In the genomic region with DNA sequence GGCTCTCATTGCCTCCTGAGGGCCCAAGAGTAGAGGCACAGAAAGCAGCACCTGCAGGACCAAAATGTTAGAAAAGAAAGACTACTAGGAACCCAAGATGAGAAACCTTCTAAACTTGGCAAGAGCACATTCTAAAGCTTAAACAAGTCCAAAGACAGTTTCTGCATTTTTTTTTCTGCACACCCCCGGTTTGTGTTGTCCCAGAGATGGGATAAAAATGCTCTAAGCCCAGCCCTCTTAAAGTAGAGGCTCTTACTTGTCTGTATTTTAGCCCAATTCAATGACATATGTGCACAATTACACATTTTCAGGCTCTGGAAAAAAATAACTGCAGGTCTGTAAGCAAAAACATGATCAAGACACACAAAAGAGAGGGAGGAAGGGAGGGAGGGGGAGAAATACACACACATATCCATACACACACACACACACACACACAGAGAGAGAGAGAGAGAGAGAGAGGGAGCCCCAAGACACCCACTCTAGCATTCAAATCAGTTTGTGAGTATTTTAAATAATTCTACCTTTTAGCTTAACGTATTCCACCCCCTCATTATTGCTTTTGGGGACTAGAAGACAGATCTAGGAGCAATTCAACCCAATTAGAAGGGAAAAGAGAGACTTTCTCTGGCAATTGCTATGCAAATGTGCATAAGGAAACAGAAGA, we compare ENCODE assay signal across 26 mouse cellular contexts.
DNase-seq lines count a peak whose midpoint lies in the region; ATAC-seq and TF ChIP-seq lines count a peak whose summit lies in the region.
"Had no signal": no experiment of that assay in that cellular context is flagged by ENCODE, and none has a peak within 500 bp of the region (broad histone marks: within the 10 kb centered on the region; RNA-seq: fewer than 3 reads in every experiment).

No protein-coding gene starts in this region.

- no peaks in the 10 kb centered on the region for H3K9me3 ChIP-seq in forebrain, embryonic 14.5 days (replicated peaks; ENCODE audit: control insufficient read depth, low read length)
- no peaks in the 10 kb centered on the region for H3K9me3 ChIP-seq in forebrain, embryonic 11.5 days (ENCODE audit: control insufficient read depth, low read length)
- H3K9me3 ChIP-seq in midbrain, postnatal 0 days (ENCODE audit: low read length), result no peaks in the 10 kb centered on the region
- no peaks in the 10 kb centered on the region for H3K9me3 ChIP-seq in midbrain, embryonic 14.5 days (ENCODE audit: control insufficient read depth, low read length)
- H3K9me3 ChIP-seq in heart, embryonic 11.5 days (replicated peaks; ENCODE audit: control insufficient read depth, low read length), result no peaks in the 10 kb centered on the region
- H3K9me3 ChIP-seq: heart, embryonic 15.5 days; hindbrain, embryonic 13.5 days; midbrain, embryonic 12.5 days; stomach, embryonic 15.5 days had no signal

- TF ChIP-seq CTCF in left cerebral cortex, adult 2 months (IDR thresholded peaks at IDR 0.05), result no peak
- no peak for TF ChIP-seq CTCF in midbrain, postnatal 0 days (IDR thresholded peaks at IDR 0.05)

- intact Hi-C loops in left cerebral cortex, adult 2 months (cut with DNase I), result no loop called here

- H3K4me1 ChIP-seq in forebrain, embryonic 14.5 days (ENCODE audit: control insufficient read depth, insufficient read depth, low read length), result no peaks in the 10 kb centered on the region
- no peaks in the 10 kb centered on the region for H3K4me1 ChIP-seq in forebrain, embryonic 11.5 days (replicated peaks; ENCODE audit: control insufficient read depth, insufficient read depth, low read length)
- no peaks in the 10 kb centered on the region for H3K4me1 ChIP-seq in midbrain, postnatal 0 days (ENCODE audit: insufficient read depth, low read length)
- no peaks in the 10 kb centered on the region for H3K4me1 ChIP-seq in midbrain, embryonic 14.5 days (ENCODE audit: control insufficient read depth, insufficient read depth, low read length)
- H3K4me1 ChIP-seq in heart, embryonic 11.5 days (ENCODE audit: control insufficient read depth, insufficient read depth, low read length), result no peaks in the 10 kb centered on the region
- H3K4me1 ChIP-seq: heart, embryonic 15.5 days; hindbrain, embryonic 13.5 days; midbrain, embryonic 12.5 days; stomach, embryonic 15.5 days had no signal

- H3K4me2 ChIP-seq in forebrain, embryonic 14.5 days (ENCODE audit: low read length), result no peak overlapping the region
- no peak overlapping the region for H3K4me2 ChIP-seq in forebrain, embryonic 11.5 days (ENCODE audit: low read depth, low read length, severe bottlenecking)
- H3K4me2 ChIP-seq in midbrain, postnatal 0 days (ENCODE audit: low read depth, low read length, poor library complexity, severe bottlenecking), result no peak overlapping the region
- no peak overlapping the region for H3K4me2 ChIP-seq in midbrain, embryonic 14.5 days (ENCODE audit: low read length)
- no peak overlapping the region for H3K4me2 ChIP-seq in heart, embryonic 11.5 days
- H3K4me2 ChIP-seq: heart, embryonic 15.5 days; hindbrain, embryonic 13.5 days; midbrain, embryonic 12.5 days; stomach, embryonic 15.5 days had no signal

- H3K27ac ChIP-seq in forebrain, embryonic 14.5 days (ENCODE audit: low read depth, low read length), result no peak overlapping the region
- no peak overlapping the region for H3K27ac ChIP-seq in forebrain, embryonic 11.5 days (ENCODE audit: low read depth, low read length)
- no peak overlapping the region for H3K27ac ChIP-seq in left cerebral cortex, adult 2 months
- H3K27ac ChIP-seq in midbrain, postnatal 0 days (ENCODE audit: low read depth, low read length), result no peak overlapping the region
- no peak overlapping the region for H3K27ac ChIP-seq in midbrain, embryonic 14.5 days (replicated peaks; ENCODE audit: low read depth, low read length)
- H3K27ac ChIP-seq in heart, embryonic 11.5 days (ENCODE audit: low read depth, low read length), result no peak overlapping the region
- H3K27ac ChIP-seq: heart, embryonic 15.5 days; hindbrain, embryonic 13.5 days; liver, embryonic 14.5 days; midbrain, embryonic 12.5 days; stomach, embryonic 15.5 days had no signal

- DNase-seq in forebrain, embryonic 14.5 days (ENCODE audit: low spot score), result peak; percentile 51
- no peak for DNase-seq in forebrain, embryonic 11.5 days (ENCODE audit: low spot score)
- peak; percentile 4 for DNase-seq in left cerebral cortex, adult 11 months (ENCODE audit: low spot score)
- DNase-seq in left cerebral cortex, adult 2 months (ENCODE audit: extremely low spot score in 1 of 2, low spot score in 2 of 2), result no peak
- DNase-seq in midbrain, postnatal 0 days (ENCODE audit: low spot score), result peak; percentile 27
- no peak for DNase-seq in midbrain, embryonic 14.5 days
- DNase-seq in layer of hippocampus, adult 9-10 months (ENCODE audit: low spot score), result no peak
- DNase-seq: adrenal gland, postnatal 10 days; cerebellum, adult 11-12 months; cerebellum, adult 9-11 months; gastrocnemius, postnatal 14 days; kidney, postnatal 25 days; left cerebral cortex, postnatal 4 days; liver; lung, adult 2 months; lung, postnatal 14 days; right cerebral cortex, postnatal 25 days; thymus, postnatal 14 days had no signal

- no peak overlapping the region for H3K9ac ChIP-seq in forebrain, embryonic 14.5 days (ENCODE audit: low read length)
- no peak overlapping the region for H3K9ac ChIP-seq in forebrain, embryonic 11.5 days (ENCODE audit: low read length)
- H3K9ac ChIP-seq in midbrain, postnatal 0 days (replicated peaks; ENCODE audit: low read length, poor library complexity, severe bottlenecking), result no peak overlapping the region
- no peak overlapping the region for H3K9ac ChIP-seq in midbrain, embryonic 14.5 days (replicated peaks; ENCODE audit: low read length)
- no peak overlapping the region for H3K9ac ChIP-seq in heart, embryonic 11.5 days (ENCODE audit: low read depth, low read length)
- H3K9ac ChIP-seq: heart, embryonic 15.5 days; hindbrain, embryonic 13.5 days; liver, embryonic 14.5 days; midbrain, embryonic 12.5 days; stomach, embryonic 15.5 days had no signal

- H3K36me3 ChIP-seq in forebrain, embryonic 14.5 days (ENCODE audit: control insufficient read depth, insufficient read depth, low read length), result no peaks in the 10 kb centered on the region
- H3K36me3 ChIP-seq in forebrain, embryonic 11.5 days (ENCODE audit: control insufficient read depth, insufficient read depth, low read length), result no peaks in the 10 kb centered on the region
- H3K36me3 ChIP-seq in midbrain, postnatal 0 days (ENCODE audit: insufficient read depth, low read length), result no peaks in the 10 kb centered on the region
- H3K36me3 ChIP-seq in midbrain, embryonic 14.5 days (ENCODE audit: control insufficient read depth, insufficient read depth, low read length), result no peaks in the 10 kb centered on the region
- no peaks in the 10 kb centered on the region for H3K36me3 ChIP-seq in heart, embryonic 11.5 days (ENCODE audit: control insufficient read depth, insufficient read depth, low read length)
- H3K36me3 ChIP-seq: heart, embryonic 15.5 days; hindbrain, embryonic 13.5 days; midbrain, embryonic 12.5 days; stomach, embryonic 15.5 days had no signal

- peak; percentile 54; the same call in 1 of the 2 replicates for ATAC-seq in forebrain, embryonic 14.5 days
- ATAC-seq in forebrain, embryonic 11.5 days (replicated peaks; ENCODE audit: low FRiP score), result no peak
- ATAC-seq in midbrain, postnatal 0 days (ENCODE audit: low FRiP score), result no peak
- no peak for ATAC-seq in midbrain, embryonic 14.5 days (ENCODE audit: low FRiP score, low TSS enrichment)
- no peak for ATAC-seq in heart, embryonic 11.5 days (replicated peaks; ENCODE audit: insufficient number of reproducible peaks, low FRiP score, low TSS enrichment)
- ATAC-seq: intestine, postnatal 0 days; Patski had no signal

- H3K4me3 ChIP-seq in forebrain, embryonic 14.5 days (ENCODE audit: low read depth, low read length), result no peak overlapping the region
- no peak overlapping the region for H3K4me3 ChIP-seq in forebrain, embryonic 11.5 days (ENCODE audit: low read depth, low read length)
- H3K4me3 ChIP-seq in left cerebral cortex, adult 2 months, result no peak overlapping the region
- H3K4me3 ChIP-seq in midbrain, postnatal 0 days (ENCODE audit: low read depth, low read length), result no peak overlapping the region
- no peak overlapping the region for H3K4me3 ChIP-seq in midbrain, embryonic 14.5 days (replicated peaks; ENCODE audit: low read depth, low read length)
- no peak overlapping the region for H3K4me3 ChIP-seq in heart, embryonic 11.5 days (ENCODE audit: low read depth, low read length)
- H3K4me3 ChIP-seq: heart, embryonic 15.5 days; hindbrain, embryonic 13.5 days; midbrain, embryonic 12.5 days; stomach, embryonic 15.5 days had no signal

- H3K27me3 ChIP-seq in forebrain, embryonic 14.5 days (replicated peaks; ENCODE audit: control insufficient read depth, insufficient read depth, low read length), result no peaks in the 10 kb centered on the region
- no peaks in the 10 kb centered on the region for H3K27me3 ChIP-seq in forebrain, embryonic 11.5 days (ENCODE audit: control insufficient read depth, insufficient read depth, low read length)
- H3K27me3 ChIP-seq in midbrain, postnatal 0 days (ENCODE audit: insufficient read depth, low read length), result no peaks in the 10 kb centered on the region
- no peaks in the 10 kb centered on the region for H3K27me3 ChIP-seq in midbrain, embryonic 14.5 days (ENCODE audit: control insufficient read depth, insufficient read depth, low read length)
- H3K27me3 ChIP-seq in heart, embryonic 11.5 days (ENCODE audit: control insufficient read depth, insufficient read depth, low read length), result no peaks in the 10 kb centered on the region
- H3K27me3 ChIP-seq: heart, embryonic 15.5 days; hindbrain, embryonic 13.5 days; midbrain, embryonic 12.5 days; Patski; stomach, embryonic 15.5 days had no signal

- 31% methylated on average over 2 of the region's 2 CpGs for WGBS in forebrain, embryonic 14.5 days
- WGBS in forebrain, embryonic 11.5 days, result 59% methylated on average over 2 of the region's 2 CpGs
- WGBS in midbrain, postnatal 0 days, result 35% methylated on average over 2 of the region's 2 CpGs
- WGBS in midbrain, embryonic 14.5 days, result 48% methylated on average over 2 of the region's 2 CpGs
- WGBS in heart, embryonic 11.5 days (ENCODE audit: insufficient replicate concordance), result 49% methylated on average over 2 of the region's 2 CpGs

Comparison
In these comparisons a context has a peak if more than half of its experiments do, and no peak if none do; other contexts are left out.
1. DNase-seq: peak in forebrain, embryonic 14.5 days (single experiment), left cerebral cortex, adult 11 months (single experiment) and midbrain, postnatal 0 days (single experiment); none in forebrain, embryonic 11.5 days (single experiment), left cerebral cortex, adult 2 months (0 of 2), midbrain, embryonic 14.5 days (single experiment) and layer of hippocampus, adult 9-10 months (single experiment).